Mouse (Mus musculus) G1E (cell line): Measurements from ENCODE around the gene Hectd4. TPM values are rescaled to one million over a fixed set of nuclear protein-coding genes. Genes with fewer than 3 reads are reported as not detected.

Experiments
- ATAC-seq: 2 replicates; pipeline ENCODE4 v1.8.0; 2016; ENCODE audit warnings: mild to moderate bottlenecking; ENCODE audit not compliant: insufficient number of reproducible peaks, poor library complexity, low FRiP score, severe bottlenecking; ENCODE audit errors: extremely low read depth
- DNase-seq: peaks from one replicate; pipeline ENCODE4 v3.0.0; 2012; ENCODE audit warnings: low spot score
- H3K27me3 ChIP-seq: 2 replicates; pipeline ENCODE4 v1.6.1; 2012; ENCODE audit warnings: mild to moderate bottlenecking, low read length, inconsistent platforms; ENCODE audit not compliant: insufficient read depth
- H3K36me3 ChIP-seq: replicated peaks from 2 replicates; pipeline ENCODE3; 2012; ENCODE audit warnings: mild to moderate bottlenecking, inconsistent platforms
- H3K4me1 ChIP-seq: 2 replicates; pipeline ENCODE4 v1.6.1; 2012; ENCODE audit warnings: low read depth, low read length, inconsistent platforms, mixed read lengths; ENCODE audit not compliant: insufficient read depth
- H3K4me3 ChIP-seq: 2 replicates; pipeline ENCODE4 v1.5.1; 2012; ENCODE audit warnings: low read depth, mild to moderate bottlenecking, inconsistent platforms, low read length, moderate library complexity, mixed read lengths
- H3K9me3 ChIP-seq: replicated peaks from 2 replicates; pipeline ENCODE4 v1.6.1; 2012; ENCODE audit warnings: inconsistent platforms
- CTCF ChIP-seq: IDR thresholded peaks from 2 replicates; pipeline ENCODE4 v1.5.1; 2012; ENCODE audit warnings: low read depth, low read length, inconsistent platforms, mixed read lengths
- GATA1 ChIP-seq: IDR thresholded peaks from 2 replicates; pipeline ENCODE4 v1.6.1; 2012; ENCODE audit warnings: borderline replicate concordance, low read length, inconsistent platforms, mixed read lengths
- GATA2 ChIP-seq: IDR thresholded peaks from 2 replicates; pipeline ENCODE4 v1.6.1; 2012; ENCODE audit warnings: low read depth, low read length, inconsistent platforms, borderline replicate concordance
- POLR2AphosphoS5 ChIP-seq: IDR thresholded peaks from 2 replicates; pipeline ENCODE4 v1.6.1; 2012; ENCODE audit warnings: low read depth, low read length, inconsistent platforms; ENCODE audit not compliant: insufficient replicate concordance
- TAL1 ChIP-seq: conservative IDR thresholded peaks from 2 replicates; pipeline ENCODE4 v1.6.1; 2012; ENCODE audit warnings: low read depth, low read length, inconsistent platforms, mixed read lengths
- polyA plus RNA-seq: library from polyadenylated mRNA; stranded (reverse); fragments of >175 nt; gene quantifications from 2 replicates; pipeline ENCODE4 v1.2.3, GENCODE M21; 2012
- total RNA-seq, 2 experiments: library from RNA; stranded (forward) in 1 of 2; stranded (reverse) in 1 of 2; fragments of 200-1000 nt in 1 of 2; fragments of >200 nt in 1 of 2; fragmentation: Nextera tagmentation in 1 of 2; gene quantifications; 2 replicates each; pipeline ENCODE4 v1.2.3; 2014 to 2017

Gene Hectd4
- total and polyA plus RNA-seq, 3 experiments = 22.8 to 177 (median 22.8) TPM

DNA sequence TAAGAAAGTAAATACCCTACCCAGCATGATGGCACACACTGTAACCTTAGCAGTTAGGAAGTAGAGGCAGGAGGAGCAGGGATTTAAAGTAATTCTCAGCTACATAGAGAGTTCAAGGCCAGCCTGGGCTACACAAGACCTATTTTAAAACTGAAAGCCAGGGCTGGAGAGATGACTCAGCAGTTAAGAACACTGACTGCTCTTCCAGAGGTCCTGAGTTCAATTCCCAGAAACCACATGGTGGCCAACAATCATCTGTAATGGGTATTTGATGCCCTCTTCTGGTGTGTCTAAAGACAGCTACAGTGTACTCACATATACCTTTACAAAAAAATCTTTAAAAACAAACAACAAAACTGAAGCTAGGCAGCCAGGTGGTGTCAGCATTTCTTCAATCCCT lies 169.7 kb downstream of the Hectd4 start:
- Histone ChIP-seq H3K36me3 (no peaks in the 10 kb centered on the region), H3K27me3 (0 out of 2 replicates have a peak, but pooled peaks cover 3% of the 10 kb centered on the region), H3K9me3 (no peaks in the 10 kb centered on the region), H3K4me1 (peaks cover 40% of the 10 kb centered on the region), H3K4me3 (no peak overlapping the region)
- no peak for ATAC-seq
- TF ChIP-seq GATA1 = no peak
- TF ChIP-seq TAL1 = no peak
- TF ChIP-seq GATA2 = no peak
- TF ChIP-seq CTCF = no peak
- TF ChIP-seq POLR2AphosphoS5 = no peak
- no peak for DNase-seq

DNA sequence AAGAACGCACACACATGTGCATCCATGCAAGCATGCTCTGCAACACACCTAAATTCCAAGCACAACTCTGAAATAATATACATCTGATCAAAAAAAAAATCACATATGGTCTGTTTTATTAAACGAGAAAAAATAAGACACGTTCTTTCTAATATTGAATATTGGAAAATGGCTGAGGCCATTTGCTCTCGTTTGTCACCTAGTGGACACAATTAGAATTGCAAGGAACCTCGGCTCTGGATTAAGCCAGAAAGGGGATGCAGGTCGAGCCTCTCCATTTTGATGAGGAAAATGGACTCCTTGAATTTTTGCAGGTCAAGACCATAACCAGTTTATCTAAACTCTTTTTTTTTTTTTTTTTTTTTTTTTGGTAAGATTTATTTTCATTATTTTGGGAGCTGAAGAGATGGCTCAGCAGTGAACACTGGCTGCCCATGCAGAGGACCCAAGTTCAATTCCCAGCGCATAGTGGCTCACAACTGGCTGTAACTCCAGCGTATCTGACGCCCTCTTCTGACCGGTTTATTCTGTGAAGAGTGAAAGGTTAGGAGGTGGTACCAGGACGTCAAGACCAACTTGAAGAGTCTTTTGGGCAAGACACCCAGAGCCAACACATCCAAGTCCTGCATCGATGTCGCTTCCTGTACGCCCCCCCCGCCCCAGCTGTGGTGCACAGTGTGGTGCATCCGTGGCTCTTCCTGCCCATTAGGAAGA lies 172.8 kb downstream of the Hectd4 start:
- no peaks in the 10 kb centered on the region for H3K36me3 ChIP-seq
- H3K9me3 ChIP-seq = no peaks in the 10 kb centered on the region
- TF ChIP-seq CTCF (peak; percentile 71), POLR2AphosphoS5 (no peak)
- H3K4me3 ChIP-seq = no peak overlapping the region
- H3K27me3 ChIP-seq = no peaks in the 10 kb centered on the region
- DNase-seq = peak; percentile 41
- no peak for ATAC-seq
- H3K4me1 ChIP-seq = peaks cover 34% of the 10 kb centered on the region

GRCm38 (mm10) chr5:121393402-121393801 lies 173.4 kb downstream of the Hectd4 start:
- TF ChIP-seq GATA2 = no peak
- no peak for TF ChIP-seq GATA1
- no peak for TF ChIP-seq TAL1
- no peak for TF ChIP-seq CTCF
- no peak for TF ChIP-seq POLR2AphosphoS5
- Histone ChIP-seq H3K36me3 (no peaks in the 10 kb centered on the region), H3K27me3 (no peaks in the 10 kb centered on the region), H3K4me3 (no peak overlapping the region), H3K4me1 (peaks cover 32% of the 10 kb centered on the region), H3K9me3 (no peaks in the 10 kb centered on the region)
- DNase-seq = no peak
- ATAC-seq = no peak

- TF ChIP-seq CTCF (no peak), GATA2 (no peak), GATA1 (no peak), POLR2AphosphoS5 (no peak), TAL1 (no peak)
- Histone ChIP-seq H3K27me3 (no peaks in the 10 kb centered on the region), H3K9me3 (no peaks in the 10 kb centered on the region), H3K4me1 (peaks cover 40% of the 10 kb centered on the region), H3K4me3 (no peak overlapping the region), H3K36me3 (peaks cover 15% of the 10 kb centered on the region)
- ATAC-seq (no peak), DNase-seq (no peak)
These were observed 175.6 kb downstream of the Hectd4 start for GRCm38 (mm10) chr5:121395621-121396020.

- ATAC-seq (peak; percentile 91), DNase-seq (peak; percentile 88)
- H3K4me1 ChIP-seq = peaks cover 56% of the 10 kb centered on the region
- peaks cover 33% of the 10 kb centered on the region for H3K36me3 ChIP-seq
- H3K27me3 ChIP-seq = no peaks in the 10 kb centered on the region
- peak within 1 kb of the TSS; percentile 90 for H3K4me3 ChIP-seq
- H3K9me3 ChIP-seq = no peaks in the 10 kb centered on the region
- no peak for TF ChIP-seq GATA2
These were observed 177.4 kb downstream of the Hectd4 start, which contains the start of gene Naa25 for GRCm38 (mm10) chr5:121397187-121398145. Gene Naa25 (plus strand): TSS chr5:121397936.

GRCm38 (mm10) chr5:121398146-121398964 lies 178.3 kb downstream of the Hectd4 start:
- Histone ChIP-seq H3K4me1 (peaks cover 60% of the 10 kb centered on the region), H3K9me3 (no peaks in the 10 kb centered on the region), H3K4me3 (peak overlapping the region; percentile 90), H3K36me3 (peaks cover 42% of the 10 kb centered on the region), H3K27me3 (no peaks in the 10 kb centered on the region)
- ATAC-seq (no peak), DNase-seq (peak; percentile 13)
- no peak for TF ChIP-seq GATA1
- no peak for TF ChIP-seq CTCF
